Mouse (Mus musculus) mesoderm, embryonic 11.5 days (tissue): ENCODE measurements at regions not wholly inside any gene's neighbourhood (a gene's known extent, or its start where the extent isn't known, plus 50 kb on each side); places are given as distances from the start of the nearest gene placed in this dataset.
A peak's percentile ranks its signal among the peaks of the same experiment; 100 is the strongest.

ENCODE experiments used
- DNase-seq: peaks from one replicate; pipeline ENCODE4 v3.0.0-alpha.2; 2012; ENCODE audit warnings: low read depth, low spot score

DNA sequence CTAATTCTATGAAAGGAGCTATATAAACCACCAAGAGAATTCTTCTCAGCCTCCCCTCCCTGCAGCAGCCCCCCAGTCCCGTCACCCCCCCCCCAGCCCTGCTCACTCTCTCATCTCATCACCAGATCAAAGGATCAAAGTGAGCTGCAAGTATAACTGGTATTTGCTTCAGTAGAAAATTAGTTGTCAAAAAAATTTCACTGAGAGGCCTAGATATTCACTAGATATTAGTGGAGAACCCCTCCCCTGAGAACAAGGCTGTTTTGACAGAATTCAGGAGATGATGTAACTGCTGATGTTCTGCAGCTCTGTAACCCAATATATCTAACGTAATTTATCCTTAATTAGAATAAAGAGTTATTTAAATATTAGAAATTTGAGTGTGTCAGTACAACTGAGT lies 124.2 kb upstream of the Slitrk2 start:
- DNase-seq, result no peak

DNA sequence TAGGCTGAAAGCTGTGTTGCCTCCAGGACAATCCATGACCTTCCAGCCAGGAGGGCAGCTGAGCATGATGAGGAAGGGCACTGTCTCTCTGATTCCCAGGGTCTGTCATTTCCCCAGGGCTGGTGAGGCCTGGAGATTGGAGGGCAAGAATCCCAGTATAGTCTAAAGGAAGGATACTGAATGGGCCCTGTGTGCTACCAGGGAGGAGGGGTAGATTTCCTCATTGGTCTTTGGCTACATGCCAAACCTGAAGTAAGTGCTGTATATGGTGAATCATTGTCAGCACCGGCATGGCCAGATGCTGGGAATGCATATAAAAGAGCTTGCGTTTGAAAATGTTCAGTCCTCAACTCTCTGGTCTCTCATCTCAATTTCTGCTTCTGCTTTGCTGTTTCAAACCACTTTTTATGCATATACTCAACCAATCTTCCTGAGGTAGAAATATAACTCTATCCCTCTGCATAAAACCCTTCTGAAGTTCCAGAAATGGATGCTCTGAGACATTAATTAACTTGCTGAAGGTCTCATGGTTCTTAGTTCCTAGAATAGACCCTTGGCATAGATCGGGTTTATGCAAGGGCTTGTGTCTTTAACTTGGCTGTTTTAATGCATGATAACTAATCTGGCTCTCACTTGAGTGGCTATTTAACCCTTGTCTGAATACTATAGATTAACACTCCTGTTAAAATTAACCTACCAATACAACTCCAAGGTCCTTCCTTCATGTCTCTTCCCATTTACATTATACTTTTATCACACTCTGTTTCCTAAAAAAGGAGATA lies 122.1 kb upstream of the Slitrk2 start:
- peak; percentile 21 for DNase-seq

DNA sequence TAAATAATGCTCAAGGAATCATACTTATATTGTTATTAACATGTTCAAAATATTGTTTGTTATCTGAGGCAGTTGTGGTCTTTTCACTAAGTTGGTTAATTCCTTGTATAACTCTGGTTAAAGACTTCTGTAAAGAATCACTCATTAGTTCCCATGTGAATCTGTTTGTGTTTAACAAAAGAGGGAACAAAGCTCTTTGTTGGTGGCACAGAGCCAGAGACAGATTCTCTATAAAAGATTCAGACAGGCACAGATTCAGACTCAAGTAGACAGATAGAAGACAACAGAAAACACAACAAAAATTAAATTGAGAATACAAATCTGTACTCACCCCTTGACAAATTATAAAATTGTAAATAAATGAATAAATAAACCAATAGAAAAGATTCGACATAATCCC lies 120.2 kb upstream of the Slitrk2 start:
- no peak for DNase-seq

DNA sequence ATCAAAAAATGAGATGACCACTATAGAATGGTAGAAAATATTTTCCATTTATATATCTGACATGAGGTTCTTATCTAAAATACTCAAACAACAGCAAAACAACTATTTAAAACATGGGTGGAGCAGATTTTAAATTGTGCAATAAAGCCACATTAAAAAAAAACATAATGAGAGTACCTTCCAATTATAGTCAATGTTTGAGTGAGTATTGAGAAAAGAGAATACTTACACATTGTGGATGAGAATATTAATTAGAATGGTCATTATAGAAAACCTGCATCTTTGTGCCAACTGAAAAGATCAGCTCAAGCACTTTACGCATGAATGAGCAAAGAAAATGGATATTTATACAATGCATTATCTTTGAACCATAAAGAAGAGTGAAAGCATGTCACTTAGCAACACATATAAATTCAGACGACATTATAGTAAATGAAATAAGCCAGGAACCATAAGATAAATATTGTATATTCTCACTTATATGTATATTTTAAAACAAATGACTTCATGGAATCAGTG lies 105.1 kb upstream of the Slitrk2 start:
- no peak for DNase-seq

DNA sequence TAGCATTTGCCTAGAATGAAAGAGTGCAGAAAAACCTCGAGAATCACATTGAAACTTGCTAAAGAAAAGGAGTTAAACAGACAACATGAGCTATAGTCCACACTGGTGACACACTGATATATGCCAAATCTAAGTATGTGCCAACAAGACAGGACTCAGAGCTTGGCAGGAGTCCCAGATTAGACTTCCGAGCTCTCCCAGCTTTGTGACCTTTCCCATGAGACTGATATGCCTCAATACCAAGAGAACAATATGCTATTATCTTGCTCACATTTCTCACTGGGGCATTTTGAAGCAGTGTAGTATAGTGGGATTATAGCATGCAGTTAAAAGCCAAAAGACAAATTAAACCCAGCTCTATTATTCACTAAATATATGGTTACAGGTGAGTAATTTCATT lies 94.6 kb upstream of the Slitrk2 start:
- peak; percentile 0 for DNase-seq
